Comparison of ENCODE assay signal across 28 mouse cellular contexts in the genomic region with DNA sequence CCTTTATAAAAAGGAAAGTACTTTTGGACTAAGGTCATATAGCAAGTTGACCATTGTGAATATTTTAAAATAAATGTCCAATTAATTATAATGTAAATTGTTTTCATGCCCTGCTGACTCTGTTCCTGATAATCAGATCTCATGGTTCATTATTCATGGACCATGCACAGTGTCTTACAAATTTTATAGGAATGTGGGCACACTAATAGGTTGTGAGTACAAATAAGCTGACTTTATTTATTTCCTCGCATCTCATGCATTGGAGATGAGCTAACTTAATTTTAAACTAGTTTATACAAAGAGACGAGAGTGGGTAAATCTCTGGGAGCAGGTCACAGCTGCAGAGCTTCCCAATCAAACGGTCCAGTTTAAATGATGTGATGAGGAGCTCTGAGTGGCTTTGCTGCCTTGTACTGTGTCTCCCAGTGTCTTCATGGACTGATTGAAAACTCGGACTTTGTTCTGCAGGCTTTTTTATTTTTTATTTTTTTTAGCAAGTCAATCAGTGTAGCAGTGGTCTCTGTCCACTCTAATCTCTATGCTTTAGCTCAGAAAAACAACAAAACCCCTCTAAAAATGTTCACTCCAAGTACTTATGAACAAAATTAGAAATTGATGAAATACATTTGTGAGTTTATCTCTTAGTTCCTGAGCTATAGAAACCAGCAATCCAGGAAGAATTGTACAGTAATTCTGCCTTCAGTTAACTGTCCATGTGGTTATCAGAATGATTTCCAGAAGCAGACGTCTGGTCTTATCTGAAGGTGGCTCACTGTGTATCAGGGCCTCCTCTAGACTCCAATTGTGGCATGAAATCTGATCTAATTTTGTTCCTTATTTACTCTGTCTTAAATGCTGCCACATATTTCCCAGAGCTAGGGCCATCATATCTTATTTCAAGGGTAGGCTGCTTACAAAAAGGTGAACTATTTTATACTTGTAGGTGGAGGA.
DNase-seq lines count a peak whose midpoint lies in the region; ATAC-seq and TF ChIP-seq lines count a peak whose summit lies in the region.
"Had no signal": no experiment of that assay in that cellular context is flagged by ENCODE, and none has a peak within 500 bp of the region (broad histone marks: within the 10 kb centered on the region; RNA-seq: fewer than 3 reads in every experiment).

No protein-coding gene starts in this region.

- no peaks in the 10 kb centered on the region for H3K9me3 ChIP-seq in liver, embryonic 13.5 days (replicated peaks)
- no peaks in the 10 kb centered on the region for H3K9me3 ChIP-seq in liver, embryonic 12.5 days (replicated peaks)
- no peaks in the 10 kb centered on the region for H3K9me3 ChIP-seq in G1E (replicated peaks)
- no peaks in the 10 kb centered on the region for H3K9me3 ChIP-seq in hindbrain, embryonic 16.5 days (ENCODE audit: control insufficient read depth, low read length)
- H3K9me3 ChIP-seq: heart, embryonic 12.5 days; hindbrain, embryonic 15.5 days; limb, embryonic 13.5 days; megakaryocyte, embryonic 14.5 days; stomach, embryonic 15.5 days had no signal

- H3K27me3 ChIP-seq in liver, embryonic 13.5 days = no peaks in the 10 kb centered on the region
- no peaks in the 10 kb centered on the region for H3K27me3 ChIP-seq in liver, embryonic 12.5 days (replicated peaks)
- H3K27me3 ChIP-seq in G1E (ENCODE audit: insufficient read depth, low read length) = no peaks in the 10 kb centered on the region
- H3K27me3 ChIP-seq in hindbrain, embryonic 16.5 days (replicated peaks; ENCODE audit: control insufficient read depth, insufficient read depth, low read length) = no peaks in the 10 kb centered on the region
- H3K27me3 ChIP-seq: heart, embryonic 12.5 days; hindbrain, embryonic 15.5 days; limb, embryonic 13.5 days; megakaryocyte, embryonic 14.5 days; stomach, embryonic 15.5 days had no signal

- no peak overlapping the region for H3K4me2 ChIP-seq in liver, embryonic 13.5 days
- H3K4me2 ChIP-seq in liver, embryonic 12.5 days = no peak overlapping the region
- H3K4me2 ChIP-seq in hindbrain, embryonic 16.5 days (ENCODE audit: low read length) = no peak overlapping the region
- H3K4me2 ChIP-seq: heart, embryonic 12.5 days; hindbrain, embryonic 15.5 days; limb, embryonic 13.5 days; lung, embryonic 14.5 days; stomach, embryonic 15.5 days had no signal

- H3K4me1 ChIP-seq in liver, embryonic 13.5 days (replicated peaks) = no peaks in the 10 kb centered on the region
- no peaks in the 10 kb centered on the region for H3K4me1 ChIP-seq in liver, embryonic 12.5 days
- peaks cover 39% of the 10 kb centered on the region for H3K4me1 ChIP-seq in G1E (ENCODE audit: insufficient read depth, low read depth, low read length)
- no peaks in the 10 kb centered on the region for H3K4me1 ChIP-seq in hindbrain, embryonic 16.5 days (ENCODE audit: control insufficient read depth, insufficient read depth, low read depth, low read length)
- H3K4me1 ChIP-seq: heart, embryonic 12.5 days; hindbrain, embryonic 15.5 days; limb, embryonic 13.5 days; megakaryocyte, embryonic 14.5 days; stomach, embryonic 15.5 days had no signal

- no peak for TF ChIP-seq CTCF in G1E (IDR thresholded peaks at IDR 0.05; ENCODE audit: low read depth, low read length)

- H3K4me3 ChIP-seq in liver, embryonic 13.5 days (replicated peaks) = no peak overlapping the region
- no peak overlapping the region for H3K4me3 ChIP-seq in liver, embryonic 12.5 days
- peak overlapping the region; percentile 38; the same call in 1 of the 2 replicates for H3K4me3 ChIP-seq in G1E (ENCODE audit: low read depth, low read length)
- H3K4me3 ChIP-seq in hindbrain, embryonic 16.5 days (ENCODE audit: low read length) = no peak overlapping the region
- H3K4me3 ChIP-seq: heart, embryonic 12.5 days; hindbrain, embryonic 15.5 days; limb, embryonic 13.5 days; megakaryocyte, embryonic 14.5 days; stomach, embryonic 15.5 days had no signal

- DNase-seq in embryo, embryonic 10.5 days (ENCODE audit: low spot score) = peak; percentile 5
- DNase-seq in embryo, embryonic 9.5 days (ENCODE audit: extremely low spot score) = no peak
- DNase-seq in liver, embryonic 13.5 days = no peak
- peak; percentile 37 for DNase-seq in G1E (ENCODE audit: low spot score)
- no peak for DNase-seq in cerebellum, postnatal 14 days
- DNase-seq in ovary, postnatal 10 days (ENCODE audit: low spot score) = no peak
- DNase-seq: adrenal gland, postnatal 25 days; cerebellum, adult 11 months; cerebellum, adult 9-11 months; gastrocnemius, postnatal 25 days; heart, adult 18-20 months; heart, postnatal 10 days; kidney, adult 9 months; kidney, postnatal 14 days; layer of hippocampus, postnatal 36 days; lung, embryonic 14.5 days; lung, postnatal 36 days; thymus, postnatal 25 days had no signal

- WGBS in liver, embryonic 13.5 days (ENCODE audit: insufficient replicate concordance) = 28% methylated on average over 5 of the region's 5 CpGs
- 42% methylated on average over 5 of the region's 5 CpGs for WGBS in liver, embryonic 12.5 days (ENCODE audit: insufficient replicate concordance)
- WGBS in hindbrain, embryonic 16.5 days = 21% methylated on average over 5 of the region's 5 CpGs

- H3K27ac ChIP-seq in liver, embryonic 13.5 days = no peak overlapping the region
- H3K27ac ChIP-seq in liver, embryonic 12.5 days = no peak overlapping the region
- H3K27ac ChIP-seq in hindbrain, embryonic 16.5 days (ENCODE audit: low read depth, low read length) = no peak overlapping the region
- H3K27ac ChIP-seq: hindbrain, embryonic 15.5 days; limb, embryonic 13.5 days; liver, embryonic 14.5 days; stomach, embryonic 15.5 days had no signal

- no peaks in the 10 kb centered on the region for H3K36me3 ChIP-seq in liver, embryonic 13.5 days
- H3K36me3 ChIP-seq in liver, embryonic 12.5 days = no peaks in the 10 kb centered on the region
- no peaks in the 10 kb centered on the region for H3K36me3 ChIP-seq in G1E (replicated peaks)
- no peaks in the 10 kb centered on the region for H3K36me3 ChIP-seq in hindbrain, embryonic 16.5 days (ENCODE audit: control insufficient read depth, insufficient read depth, low read length)
- H3K36me3 ChIP-seq: heart, embryonic 12.5 days; hindbrain, embryonic 15.5 days; limb, embryonic 13.5 days; stomach, embryonic 15.5 days had no signal

- peak; percentile 47; the same call in 1 of the 2 replicates for ATAC-seq in liver, embryonic 13.5 days (ENCODE audit: low read depth)
- ATAC-seq in liver, embryonic 12.5 days = no peak
- ATAC-seq in G1E (ENCODE audit: extremely low read depth, insufficient number of reproducible peaks, low FRiP score, poor library complexity, severe bottlenecking) = peak; percentile 98
- 0 out of 2 replicates have a peak, but pooled peaks have one; percentile 50 for ATAC-seq in hindbrain, embryonic 16.5 days
- ATAC-seq: forebrain, embryonic 16.5 days; intestine, embryonic 16.5 days had no signal

- no peak overlapping the region for H3K9ac ChIP-seq in liver, embryonic 13.5 days
- no peak overlapping the region for H3K9ac ChIP-seq in liver, embryonic 12.5 days
- H3K9ac ChIP-seq in hindbrain, embryonic 16.5 days (ENCODE audit: low read depth, low read length) = no peak overlapping the region
- H3K9ac ChIP-seq: heart, embryonic 12.5 days; hindbrain, embryonic 15.5 days; limb, embryonic 13.5 days; liver, embryonic 14.5 days; lung, embryonic 14.5 days; stomach, embryonic 15.5 days had no signal

Comparison
In these comparisons a context has a peak if more than half of its experiments do, and no peak if none do; other contexts are left out.
1. DNase-seq: peak in embryo, embryonic 10.5 days (single experiment) and G1E (single experiment); none in embryo, embryonic 9.5 days (single experiment), liver, embryonic 13.5 days (single experiment), cerebellum, postnatal 14 days (0 of 2) and ovary, postnatal 10 days (single experiment).